Mouse (Mus musculus): ENCODE data around the gene Tbx3. TPM values are rescaled to one million over a fixed set of nuclear protein-coding genes. Genes with fewer than 3 reads are reported as not detected.

Tbx3 gene
- polyA plus RNA-seq, 1 experiment from 2014 or later = 2.1 TPM

Other genes starting within 250 kb of the Tbx3 start
- gene Tbx5, start 162.0 kb downstream of the Tbx3 start, polyA plus RNA-seq (2016; fragmentation: Nextera tagmentation; extraction: Ambion mirVana) = 0.08 TPM in 2 replicates

Data from midbrain, embryonic 12.5 days (tissue).